ENCODE assay signal across 17 mouse cellular contexts in the genomic region with DNA sequence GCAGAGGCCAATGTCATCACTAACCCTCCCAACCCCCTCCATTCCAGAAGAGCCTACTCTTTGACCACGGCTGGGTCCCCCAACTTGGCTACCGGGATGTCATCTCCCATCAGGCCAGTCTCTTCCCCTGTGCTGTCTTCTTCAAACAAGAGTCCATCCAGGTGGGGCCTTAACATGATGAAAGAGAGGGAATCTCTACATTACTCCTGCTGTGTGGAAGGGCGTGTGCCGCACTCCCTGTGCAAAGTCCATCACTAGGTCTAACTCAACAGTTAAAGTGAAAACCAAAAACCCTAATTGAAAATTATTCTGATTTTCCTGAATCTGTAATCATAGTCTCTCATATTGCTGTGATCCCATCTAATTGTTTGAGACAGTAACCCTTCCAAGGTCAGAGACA.
"Had no signal": no experiment of that assay in that cellular context is flagged by ENCODE, and none has a peak within 500 bp of the region (broad histone marks: within the 10 kb centered on the region; RNA-seq: fewer than 3 reads in every experiment).

No protein-coding gene starts in this region.

- H3K36me3 ChIP-seq: neural tube, embryonic 15.5 days had no signal

- H3K9me3 ChIP-seq: neural tube, embryonic 12.5 days; neural tube, embryonic 13.5 days; neural tube, embryonic 15.5 days; stomach, embryonic 15.5 days had no signal

- H3K4me3 ChIP-seq: neural tube, embryonic 12.5 days; neural tube, embryonic 13.5 days; neural tube, embryonic 15.5 days; stomach, embryonic 15.5 days had no signal

- H3K27ac ChIP-seq: neural tube, embryonic 12.5 days; neural tube, embryonic 13.5 days; neural tube, embryonic 15.5 days; stomach, embryonic 15.5 days; stomach, postnatal 0 days had no signal

- H3K9ac ChIP-seq: neural tube, embryonic 12.5 days; neural tube, embryonic 13.5 days; neural tube, embryonic 15.5 days; stomach, embryonic 15.5 days had no signal

- DNase-seq: retina, postnatal 1 day; right cerebral cortex, adult 18-20 months; right cerebral cortex, postnatal 14 days; right cerebral cortex, postnatal 25 days; right cerebral cortex, postnatal 4 days; spleen, adult 18-20 months; thymus, adult 18-20 months; thymus, adult 2 months; thymus, postnatal 14 days; thymus, postnatal 25 days; thymus, postnatal 36 days; thymus, postnatal 4 days had no signal

- H3K4me2 ChIP-seq: neural tube, embryonic 12.5 days; neural tube, embryonic 13.5 days; neural tube, embryonic 15.5 days; stomach, embryonic 15.5 days had no signal

- H3K27me3 ChIP-seq: neural tube, embryonic 12.5 days; neural tube, embryonic 13.5 days; neural tube, embryonic 15.5 days; stomach, embryonic 15.5 days had no signal

- H3K4me1 ChIP-seq: neural tube, embryonic 12.5 days; neural tube, embryonic 13.5 days; stomach, embryonic 15.5 days had no signal
